Comparison of ENCODE assay signal across 8 mouse cellular contexts in genomic region chr2:155357686-155358399, GRCm38 (mm10). TPM values are rescaled to one million over a fixed set of nuclear protein-coding genes. Genes with fewer than 3 reads are reported as not detected.
DNase-seq lines count a peak whose midpoint lies in the region; ATAC-seq and TF ChIP-seq lines count a peak whose summit lies in the region.

No protein-coding gene starts in this region.

- H3K4me3 ChIP-seq in heart, adult 2 months = peak overlapping the region; percentile 86
- peak overlapping the region; percentile 25 for H3K4me3 ChIP-seq in kidney, adult 2 months (ENCODE audit: insufficient read depth, low read depth, low read length)

- peak; percentile 20; the same call in 1 of the 2 replicates for ATAC-seq in erythroid progenitor cell, adult 5-6 weeks (replicated peaks; ENCODE audit: low FRiP score, poor library complexity, severe bottlenecking)

- peak overlapping the region; percentile 33 for H3K9ac ChIP-seq in heart, adult 2 months (ENCODE audit: low read depth, low read length)

- DNase-seq in heart, adult 2 months = peak in 1 of 2 experiments; percentile 38
- DNase-seq in heart, postnatal 25 days (ENCODE audit: low spot score) = no peak
- peak; percentile 32 for DNase-seq in MEL-GATA-1-ER (ENCODE audit: extremely low read depth, low read depth)
- DNase-seq in kidney, adult 2 months = no peak
- peak; percentile 34 for DNase-seq in lung, postnatal 25 days (ENCODE audit: low spot score)
- DNase-seq in thymus, postnatal 14 days = peak; percentile 18
- DNase-seq in gastrocnemius, adult 8-10 months (ENCODE audit: low spot score in 2 of 2) = no peak

- H3K36me3 ChIP-seq in heart, adult 2 months (ENCODE audit: control insufficient read depth, insufficient read depth, low read length) = no peaks in the 10 kb centered on the region
- H3K36me3 ChIP-seq in kidney, adult 2 months (ENCODE audit: control insufficient read depth, insufficient read depth, low read length) = no peaks in the 10 kb centered on the region

- TF ChIP-seq EP300 in heart, adult 2 months (IDR thresholded peaks at IDR 0.05; ENCODE audit: insufficient read depth, low read depth, low read length) = no peak

- no peaks in the 10 kb centered on the region for H3K79me2 ChIP-seq in heart, adult 2 months (replicated peaks; ENCODE audit: control insufficient read depth, insufficient read depth, low read length)

- TF ChIP-seq CTCF in heart, adult 2 months (IDR thresholded peaks at IDR 0.05) = no peak
- no peak for TF ChIP-seq CTCF in kidney, adult 2 months (conservative IDR thresholded peaks at IDR 0.05; ENCODE audit: insufficient read depth, insufficient read length, low read depth, low read length)

- H3K27me3 ChIP-seq in heart, adult 2 months (ENCODE audit: control insufficient read depth, insufficient read depth, low read length) = no peaks in the 10 kb centered on the region
- H3K27me3 ChIP-seq in kidney, adult 2 months (replicated peaks; ENCODE audit: control insufficient read depth, insufficient read depth, low read length) = no peaks in the 10 kb centered on the region

- intact Hi-C loops in heart, adult 2 months (cut with DNase I) = loop anchor here (1.0 to 5.0 kb wide), 2 partner anchors 23 to 114 kb away; partner anchors contain the start of genes Ncoa6 and Trp53inp2
- intact Hi-C loops in heart, postnatal 25 days (cut with DNase I) = loop anchor here (2.0 kb wide), 1 partner anchor 23 kb away; the partner anchor contains the start of gene Trp53inp2

- H3K27ac ChIP-seq in heart, adult 2 months = peak overlapping the region; percentile 75
- H3K27ac ChIP-seq in kidney, adult 2 months (ENCODE audit: insufficient read depth, low read depth, low read length) = peak overlapping the region; percentile 94

- 24% methylated on average over 14 of the region's 14 CpGs for WGBS in heart, adult 2 months
- WGBS in kidney, adult 2 months = 29% methylated on average over 14 of the region's 14 CpGs

- no peak for TF ChIP-seq POLR2A in heart, adult 2 months (IDR thresholded peaks at IDR 0.05; ENCODE audit: insufficient read depth, low read depth, low read length)
- TF ChIP-seq POLR2A in kidney, adult 2 months (IDR thresholded peaks at IDR 0.05; ENCODE audit: low read depth, low read length) = no peak

- H3K4me1 ChIP-seq in heart, adult 2 months (ENCODE audit: control insufficient read depth, insufficient read depth, low read length) = peaks cover 5% of the 10 kb centered on the region
- peaks cover 4% of the 10 kb centered on the region; the same call in 1 of the 2 replicates for H3K4me1 ChIP-seq in kidney, adult 2 months (ENCODE audit: control insufficient read depth, insufficient read depth, low read length)

RNA-seq across cellular contexts. Expression of gene Pigu, which starts 0.6 kb away (rescaled TPM):
- total RNA-seq in heart, adult 2 months (2021) = 10 to 100 TPM; 26.2 to 26.6 TPM
- polyA plus RNA-seq in heart, adult 2 months (2012; rRNA removed) = 44.8 and 73.8 TPM in 2 replicates
- total RNA-seq in heart, postnatal 25 days (2021) = 10 to 100 TPM; 28.4 to 28.7 TPM
- total RNA-seq in erythroid progenitor cell, adult 5-6 weeks (2015; ENCODE audit: low replicate concordance) = 5.9 and 22.3 TPM in 2 replicates
- 15.1 and 15.7 TPM in 2 replicates for total RNA-seq in erythroid progenitor cell, adult 5-6 weeks (2017; ENCODE audit: low replicate concordance)
- polyA plus RNA-seq in kidney, adult 2 months (2012; rRNA removed) = 40.0 and 40.1 TPM in 2 replicates
- 10 to 100 TPM; 19.4 to 26.7 (median 21.5) TPM for total RNA-seq in gastrocnemius, adult 8-10 months (2022)

RNA-seq across cellular contexts. Expression of gene Trp53inp2, which starts 23.0 kb away (rescaled TPM):
- 100 to 1,000 TPM; 457 to 512 TPM for total RNA-seq in heart, adult 2 months (2021)
- 410 and 615 TPM in 2 replicates for polyA plus RNA-seq in heart, adult 2 months (2012; rRNA removed)
- 100 to 1,000 TPM; 491 to 545 TPM for total RNA-seq in heart, postnatal 25 days (2021)
- total RNA-seq in erythroid progenitor cell, adult 5-6 weeks (2015; ENCODE audit: low replicate concordance) = 10.5 and 11.5 TPM in 2 replicates
- total RNA-seq in erythroid progenitor cell, adult 5-6 weeks (2017; ENCODE audit: low replicate concordance) = 1.1 and 3.6 TPM in 2 replicates
- polyA plus RNA-seq in kidney, adult 2 months (2012; rRNA removed) = 141 and 143 TPM in 2 replicates
- total RNA-seq in gastrocnemius, adult 8-10 months (2022) = 100 to 1,000 TPM; 238 to 367 (median 290) TPM

Comparison
In these comparisons a context has a peak if more than half of its experiments do, and no peak if none do; other contexts are left out.
1. DNase-seq: peak in MEL-GATA-1-ER (single experiment), lung, postnatal 25 days (single experiment) and thymus, postnatal 14 days (single experiment); none in heart, postnatal 25 days (single experiment), kidney, adult 2 months (single experiment) and gastrocnemius, adult 8-10 months (0 of 2).
2. RNA of gene Trp53inp2, which starts 23.0 kb away (total RNA-seq): 491 to 545 TPM in heart, postnatal 25 days, 457 to 512 TPM in heart, adult 2 months and 238 to 367 TPM in gastrocnemius, adult 8-10 months; 1.1 to 11.5 TPM in erythroid progenitor cell, adult 5-6 weeks; every median in the first group is over 10 times any median in the second.